Mouse (Mus musculus) small intestine, adult 2 months (tissue): ENCODE measurements around the gene Elp4. TPM values are rescaled to one million over a fixed set of nuclear protein-coding genes. Genes with fewer than 3 reads are reported as not detected.

ENCODE experiments used
- H3K27ac ChIP-seq: fragments of 200-500 bp; 2 replicates; pipeline ENCODE4 v1.5.1; 2012; ENCODE audit warnings: low read depth, low read length, control low read depth, inconsistent platforms; ENCODE audit not compliant: insufficient read depth
- H3K27me3 ChIP-seq: fragments of 200-500 bp; 2 replicates; pipeline ENCODE4 v1.6.1; 2012; ENCODE audit warnings: mild to moderate bottlenecking, moderate library complexity, low read length, inconsistent platforms; ENCODE audit not compliant: control insufficient read depth, insufficient read depth
- H3K36me3 ChIP-seq: fragments of 200-500 bp; 2 replicates; pipeline ENCODE4 v1.6.1; 2012; ENCODE audit warnings: mild to moderate bottlenecking, low read length, control low read depth, inconsistent platforms; ENCODE audit not compliant: control insufficient read depth, insufficient read depth
- H3K4me1 ChIP-seq: fragments of 200-500 bp; 2 replicates; pipeline ENCODE4 v1.6.1; 2012; ENCODE audit warnings: low read length, inconsistent platforms, mixed read lengths; ENCODE audit not compliant: control insufficient read depth, insufficient read depth, insufficient read length
- H3K4me3 ChIP-seq: fragments of 200-500 bp; 2 replicates; pipeline ENCODE4 v1.5.1; 2012; ENCODE audit warnings: low read depth, mild to moderate bottlenecking, control low read depth, inconsistent platforms, low read length, moderate library complexity
- CTCF ChIP-seq: fragments of 200-500 bp; IDR thresholded peaks from 2 replicates; pipeline ENCODE4 v1.5.1; 2012; ENCODE audit warnings: low read depth, mild to moderate bottlenecking, control low read depth, inconsistent platforms, low read length, moderate library complexity, mixed read lengths; ENCODE audit not compliant: insufficient replicate concordance, insufficient read length; ENCODE audit errors: extremely low read depth
- POLR2A ChIP-seq: fragments of 200-500 bp; IDR thresholded peaks from 2 replicates; pipeline ENCODE4 v1.6.1; 2012; ENCODE audit warnings: low read depth, mild to moderate bottlenecking, control low read depth, inconsistent platforms, low read length, moderate library complexity
- WGBS: fragments of 180-500 bp; shearing (Covaris S2); methylation state at CpG from one replicate; pipeline ENCODE4 v1.1.7; 2018; 5-methylcytosine and 5-hydroxymethylcytosine counted together
- polyA plus RNA-seq: library from polyadenylated mRNA; depleted of rRNA; stranded (reverse); fragments of >200 nt; gene quantifications from 2 replicates; pipeline ENCODE4 v1.2.3, GENCODE M21; 2012

Gene Elp4
- polyA plus RNA-seq, 1 experiment, result 1.7 TPM

DNA sequence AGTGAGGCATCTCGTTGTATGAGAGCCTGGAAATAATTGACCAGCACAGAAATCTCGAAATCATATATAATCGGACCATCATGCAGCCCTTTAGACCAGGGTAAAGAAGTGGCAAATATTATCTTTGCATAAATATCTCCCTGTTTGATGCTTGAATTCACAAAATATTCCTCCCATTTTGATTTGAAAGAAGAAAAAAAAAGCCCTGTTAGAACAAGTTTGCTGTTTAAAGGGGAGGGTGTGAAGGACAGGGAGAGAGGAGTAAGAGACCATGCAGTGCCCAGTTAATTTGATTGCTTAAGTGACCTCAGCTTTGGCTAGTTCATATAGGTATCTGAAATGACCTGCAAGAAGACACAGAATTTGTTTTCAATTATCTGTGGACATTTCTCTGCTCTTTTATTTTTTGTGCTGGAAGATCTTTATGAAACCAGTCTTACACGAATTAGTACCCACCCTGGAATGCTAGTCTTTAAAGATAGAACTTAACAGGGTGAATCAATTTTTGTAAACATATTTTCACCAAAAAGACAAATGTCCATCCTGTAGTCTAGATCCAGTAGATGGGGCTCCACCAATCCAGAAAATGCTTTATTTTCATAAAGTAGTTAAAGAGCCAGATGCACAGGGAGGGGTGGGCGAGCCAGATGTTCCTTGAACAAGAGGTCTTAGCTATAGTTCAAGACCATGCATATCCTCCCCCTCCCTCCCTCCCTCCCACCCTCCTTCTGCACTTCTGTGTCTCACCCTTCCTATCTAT, 238.7 kb downstream of the Elp4 start:
- Histone ChIP-seq H3K4me3 (no peak overlapping the region), H3K27ac (no peak overlapping the region), H3K36me3 (no peaks in the 10 kb centered on the region), H3K27me3 (peaks cover 88% of the 10 kb centered on the region), H3K4me1 (peaks cover 22% of the 10 kb centered on the region)
- 16% methylated on average over 5 of the region's 5 CpGs for WGBS
- no peak for TF ChIP-seq CTCF
- no peak for TF ChIP-seq POLR2A

DNA sequence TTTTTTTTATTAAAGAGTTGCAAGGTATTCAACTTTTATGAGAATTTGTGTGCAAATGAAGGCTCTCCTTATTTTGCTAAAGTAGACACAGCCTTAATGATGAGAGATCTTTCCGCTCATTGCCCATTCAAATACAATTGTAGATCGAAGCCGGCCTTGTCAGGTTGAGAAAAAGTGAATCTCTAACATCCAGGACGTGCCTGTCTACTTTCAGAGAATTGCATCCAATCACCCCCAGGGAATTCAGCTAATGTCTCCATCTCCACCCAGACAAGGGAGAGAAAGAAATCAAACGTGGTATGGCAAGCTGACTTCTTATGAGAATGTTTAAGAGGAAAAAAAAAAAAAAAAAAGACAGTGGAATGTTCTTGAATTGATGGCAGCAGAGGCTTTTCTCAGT, 239.4 kb downstream of the Elp4 start:
- 20% methylated on average over 5 of the region's 5 CpGs for WGBS
- H3K4me3 ChIP-seq, result no peak overlapping the region
- peaks cover 90% of the 10 kb centered on the region for H3K27me3 ChIP-seq

DNA sequence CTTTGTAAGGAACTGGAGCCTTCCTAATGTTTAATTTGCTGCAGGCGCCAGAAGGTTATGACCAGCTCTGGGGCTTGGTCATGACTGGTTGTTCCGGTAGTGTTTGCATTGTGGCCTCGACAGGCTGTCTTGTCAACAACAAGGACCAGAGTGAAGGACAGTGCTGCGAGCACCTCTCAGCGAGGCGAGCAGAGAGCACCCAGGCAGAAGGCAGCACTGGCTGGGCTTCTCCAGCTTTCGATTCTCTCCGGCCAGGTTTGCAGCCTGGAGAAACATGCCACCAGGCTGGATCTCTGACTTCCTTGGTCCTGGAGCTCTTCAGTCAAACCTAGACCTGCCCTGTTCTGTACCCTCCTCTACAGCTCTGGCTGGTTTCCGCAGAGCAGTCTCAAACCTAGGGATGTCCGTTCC, 241.3 kb downstream of the Elp4 start:
- H3K27me3 ChIP-seq, result peaks cover 85% of the 10 kb centered on the region
- no peak overlapping the region for H3K4me3 ChIP-seq
- TF ChIP-seq CTCF, result no peak
- no peak for TF ChIP-seq POLR2A
- WGBS, result 6% methylated on average over 10 of the region's 10 CpGs
- peaks cover 8% of the 10 kb centered on the region; the same call in 1 of the 2 replicates for H3K4me1 ChIP-seq
- no peaks in the 10 kb centered on the region for H3K36me3 ChIP-seq
- no peak overlapping the region for H3K27ac ChIP-seq

More for the DNA sequence above, 239.4 kb downstream of the Elp4 start:
- Histone ChIP-seq H3K27ac (no peak overlapping the region), H3K36me3 (no peaks in the 10 kb centered on the region), H3K4me1 (peaks cover 19% of the 10 kb centered on the region)
- no peak for TF ChIP-seq POLR2A

DNA sequence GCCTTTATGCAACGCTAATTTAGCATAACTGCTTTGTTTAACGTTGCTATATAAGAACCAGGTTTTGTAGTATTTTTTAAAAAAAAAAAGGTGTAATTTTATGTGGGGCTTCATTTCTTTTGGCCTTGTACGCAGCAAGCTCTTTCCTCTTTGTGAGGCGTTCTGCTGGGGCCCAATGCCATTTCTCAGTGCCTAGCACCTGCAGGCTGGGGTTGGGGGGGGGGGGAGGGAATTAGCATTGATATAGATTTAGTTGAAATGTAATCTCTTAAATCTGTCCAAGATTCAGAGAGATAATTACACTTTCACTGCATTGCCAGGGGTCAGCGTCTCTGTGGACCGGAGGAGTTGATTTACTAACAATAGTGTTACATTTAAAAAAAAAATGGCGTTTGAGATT, 241.8 kb downstream of the Elp4 start:
- H3K4me3 ChIP-seq, result no peak overlapping the region
- no peaks in the 10 kb centered on the region for H3K36me3 ChIP-seq
- TF ChIP-seq POLR2A, result no peak
- TF ChIP-seq CTCF, result no peak
- WGBS, result 9% methylated on average over 7 of the region's 7 CpGs
- peaks cover 7% of the 10 kb centered on the region; the same call in 1 of the 2 replicates for H3K4me1 ChIP-seq
- peaks cover 82% of the 10 kb centered on the region for H3K27me3 ChIP-seq
- no peak overlapping the region for H3K27ac ChIP-seq

DNA sequence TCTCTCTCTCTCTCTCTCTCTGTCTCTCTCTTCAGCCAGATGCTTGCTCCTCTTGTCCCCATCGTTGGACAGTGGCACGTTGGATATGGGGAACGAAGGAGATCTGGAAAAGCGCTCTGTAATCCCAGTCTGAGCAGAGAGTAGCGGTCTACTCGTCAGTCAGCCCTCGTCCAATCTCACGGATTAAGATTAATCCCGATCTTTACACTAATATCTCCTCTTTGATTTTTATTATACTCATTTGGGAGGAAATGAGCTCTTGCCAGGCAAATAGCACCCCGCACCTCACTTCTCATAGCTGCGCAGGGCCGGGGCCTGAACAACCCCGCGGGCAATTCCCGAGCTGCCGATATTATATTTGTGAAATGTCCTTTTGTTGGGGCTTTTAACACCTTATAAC, 242.2 kb downstream of the Elp4 start:
- no peak for TF ChIP-seq CTCF
- TF ChIP-seq POLR2A, result no peak
- Histone ChIP-seq H3K36me3 (no peaks in the 10 kb centered on the region), H3K4me1 (peaks cover 6% of the 10 kb centered on the region; the same call in 1 of the 2 replicates), H3K27ac (no peak overlapping the region), H3K4me3 (no peak overlapping the region), H3K27me3 (peaks cover 81% of the 10 kb centered on the region)
- WGBS, result 10% methylated on average over 16 of the region's 16 CpGs

DNA sequence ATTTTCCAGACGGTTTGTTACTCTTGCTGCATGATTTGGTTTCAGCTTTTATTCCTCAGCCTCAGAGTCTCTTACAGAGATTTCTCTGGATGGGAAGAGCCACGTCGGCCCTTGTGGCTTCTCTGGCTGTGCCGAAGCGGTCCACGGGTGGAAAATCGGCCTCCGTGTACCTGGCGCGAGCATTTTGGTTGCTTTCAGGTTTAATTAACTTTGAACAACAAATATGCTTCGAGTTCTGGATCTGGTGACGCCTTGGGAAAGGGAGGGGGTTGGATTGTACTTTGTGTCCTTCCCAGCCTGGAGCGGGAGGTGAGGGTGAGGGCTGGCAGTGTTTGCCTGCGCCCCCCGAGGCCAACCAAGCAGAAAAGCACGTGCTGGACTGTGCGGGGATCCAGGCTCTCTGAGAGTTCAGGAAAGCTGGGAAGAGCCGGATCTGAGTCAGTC, 242.7 kb downstream of the Elp4 start:
- no peaks in the 10 kb centered on the region for H3K36me3 ChIP-seq
- no peak overlapping the region for H3K4me3 ChIP-seq
- H3K27me3 ChIP-seq, result peaks cover 76% of the 10 kb centered on the region
- H3K4me1 ChIP-seq, result peaks cover 2% of the 10 kb centered on the region; the same call in 1 of the 2 replicates
- H3K27ac ChIP-seq, result no peak overlapping the region
- TF ChIP-seq POLR2A (no peak), CTCF (no peak)
- WGBS, result 3% methylated on average over 18 of the region's 18 CpGs

DNA sequence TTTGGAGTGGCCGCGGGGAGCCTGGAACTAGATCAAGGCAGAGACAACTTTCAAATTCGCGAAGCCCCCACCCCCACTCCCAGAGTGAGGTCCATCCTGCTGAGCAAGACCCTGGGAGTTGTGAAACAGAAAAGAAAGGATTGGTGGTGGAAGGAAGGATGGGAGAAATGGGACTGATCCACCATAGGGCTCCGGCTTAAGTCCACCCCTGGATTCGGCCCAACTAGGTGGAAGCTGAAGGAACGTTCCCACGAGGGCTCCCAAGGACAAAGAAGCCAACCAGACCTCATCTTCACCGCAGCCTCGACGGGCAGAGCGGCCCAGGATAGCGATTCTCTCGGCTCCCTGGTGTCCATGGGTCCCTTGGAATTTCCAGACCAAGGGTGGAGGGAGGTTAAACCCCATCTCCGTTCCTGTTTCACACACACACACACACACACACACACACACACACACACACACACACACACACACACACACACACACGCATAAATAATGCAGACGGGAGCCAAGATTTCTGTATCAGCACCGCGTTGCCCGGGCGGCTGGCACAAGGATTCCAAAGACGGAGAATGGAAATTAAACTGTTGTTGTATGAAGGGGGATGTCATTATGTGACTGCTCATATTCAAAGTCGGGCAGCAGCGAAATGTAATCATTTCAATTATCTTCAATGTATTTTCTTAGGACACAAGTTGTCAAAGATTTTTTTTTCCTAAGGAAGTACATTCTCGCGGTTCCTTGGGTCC, 243.3 kb downstream of the Elp4 start:
- Histone ChIP-seq H3K27me3 (peaks cover 74% of the 10 kb centered on the region), H3K4me3 (no peak overlapping the region), H3K36me3 (no peaks in the 10 kb centered on the region), H3K27ac (no peak overlapping the region), H3K4me1 (no peaks in the 10 kb centered on the region)
- TF ChIP-seq CTCF (no peak), POLR2A (no peak)
- 4% methylated on average over 26 of the region's 26 CpGs for WGBS
